Mouse (Mus musculus) liver, postnatal 0 days (tissue): ENCODE measurements around the gene Rad51b.

Experiments
- CTCF ChIP-seq: sonication (generic); IDR thresholded peaks from 2 replicates; pipeline ENCODE4 v1.5.1; 2016; ENCODE audit warnings: antibody characterized with exemption, low read depth
- EP300 ChIP-seq: IDR thresholded peaks from 2 replicates; pipeline ENCODE4 v1.6.1; 2016; ENCODE audit warnings: antibody characterized with exemption, low read depth, mild to moderate bottlenecking

DNA sequence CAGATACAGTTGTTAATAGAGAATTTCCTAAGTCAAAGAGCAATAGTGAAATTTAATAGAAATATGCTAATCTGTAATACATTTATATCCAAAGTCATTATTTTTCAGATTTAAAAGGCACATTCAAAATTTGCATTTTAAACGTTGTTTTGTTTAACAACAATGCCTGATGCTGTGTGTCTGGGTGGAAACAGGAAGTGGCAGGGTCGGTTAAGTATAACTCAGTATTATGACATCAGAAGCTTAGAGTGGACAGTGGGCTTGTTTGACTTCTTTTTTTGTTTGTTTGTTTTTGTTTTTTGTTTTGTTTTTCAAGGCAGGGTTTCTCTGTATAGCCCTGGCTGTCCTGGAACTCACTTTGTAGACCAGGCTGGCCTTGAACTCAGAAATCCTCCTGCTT is 147.6 kb downstream of the Rad51b start:
- TF ChIP-seq CTCF (no peak), EP300 (no peak)
